Mouse (Mus musculus) kidney, adult 9 months (tissue): Measurements from ENCODE around the gene Kdm1b.
A peak's percentile ranks its signal among the peaks of the same experiment; 100 is the strongest.

Experiments used
- DNase-seq: peaks from one replicate; pipeline ENCODE4 v3.0.0; 2022

Kdm1b gene

GRCm38 (mm10) chr13:47063985-47064760 lies 20.9 kb downstream of the Kdm1b start:
- no peak for DNase-seq

GRCm38 (mm10) chr13:47066516-47066915 lies 23.2 kb downstream of the Kdm1b start:
- no peak for DNase-seq

- DNase-seq: no peak
These were observed 23.7 kb downstream of the Kdm1b start for GRCm38 (mm10) chr13:47067001-47067400.

- DNase-seq: no peak
These were observed 27.2 kb downstream of the Kdm1b start for GRCm38 (mm10) chr13:47070329-47071080.

GRCm38 (mm10) chr13:47071871-47072270 lies 28.6 kb downstream of the Kdm1b start:
- DNase-seq: no peak

GRCm38 (mm10) chr13:47072484-47072883 lies 29.2 kb downstream of the Kdm1b start:
- no peak for DNase-seq

- no peak for DNase-seq
These were observed 32.9 kb downstream of the Kdm1b start for GRCm38 (mm10) chr13:47076156-47076555.

GRCm38 (mm10) chr13:47077367-47077766 lies 34.1 kb downstream of the Kdm1b start:
- no peak for DNase-seq

GRCm38 (mm10) chr13:47078799-47079198 lies 35.5 kb downstream of the Kdm1b start:
- DNase-seq: no peak

GRCm38 (mm10) chr13:47080905-47081505 lies 37.7 kb downstream of the Kdm1b start:
- DNase-seq: no peak

- no peak for DNase-seq
These were observed 45.1 kb downstream of the Kdm1b start for GRCm38 (mm10) chr13:47088433-47088832.

GRCm38 (mm10) chr13:47089271-47089670 lies 46.0 kb downstream of the Kdm1b start:
- no peak for DNase-seq

- no peak for DNase-seq
These were observed 50.5 kb downstream of the Kdm1b start for GRCm38 (mm10) chr13:47093791-47094190.

GRCm38 (mm10) chr13:47096591-47096990 lies 53.3 kb downstream of the Kdm1b start:
- no peak for DNase-seq

GRCm38 (mm10) chr13:47099265-47099664 lies 56.0 kb downstream of the Kdm1b start:
- no peak for DNase-seq

GRCm38 (mm10) chr13:47100587-47100986 lies 57.3 kb downstream of the Kdm1b start:
- DNase-seq: no peak

GRCm38 (mm10) chr13:47104146-47104545 lies 60.8 kb downstream of the Kdm1b start:
- peak; percentile 20 for DNase-seq

GRCm38 (mm10) chr13:47104856-47105541 lies 61.7 kb downstream of the Kdm1b start:
- DNase-seq: peak; percentile 19

GRCm38 (mm10) chr13:47105711-47106579 lies 62.6 kb downstream of the Kdm1b start, which contains the start of gene Dek:
Gene Dek (minus strand): TSS chr13:47106201.
- DNase-seq: peak; percentile 83

GRCm38 (mm10) chr13:47106580-47106888 lies 63.2 kb downstream of the Kdm1b start:
- DNase-seq: no peak

- no peak for DNase-seq
These were observed 65.9 kb downstream of the Kdm1b start for GRCm38 (mm10) chr13:47109239-47109638.

- DNase-seq: no peak
These were observed 67.9 kb downstream of the Kdm1b start for GRCm38 (mm10) chr13:47111185-47111584.
